Mouse (Mus musculus) liver, adult (tissue): ENCODE data around the gene Fto.

Source experiments
- GATA4 ChIP-seq: IDR thresholded peaks from 2 replicates; pipeline ENCODE4 v1.6.1; 2014; ENCODE audit warnings: mild to moderate bottlenecking, low read length; ENCODE audit not compliant: insufficient replicate concordance

Fto gene

DNA sequence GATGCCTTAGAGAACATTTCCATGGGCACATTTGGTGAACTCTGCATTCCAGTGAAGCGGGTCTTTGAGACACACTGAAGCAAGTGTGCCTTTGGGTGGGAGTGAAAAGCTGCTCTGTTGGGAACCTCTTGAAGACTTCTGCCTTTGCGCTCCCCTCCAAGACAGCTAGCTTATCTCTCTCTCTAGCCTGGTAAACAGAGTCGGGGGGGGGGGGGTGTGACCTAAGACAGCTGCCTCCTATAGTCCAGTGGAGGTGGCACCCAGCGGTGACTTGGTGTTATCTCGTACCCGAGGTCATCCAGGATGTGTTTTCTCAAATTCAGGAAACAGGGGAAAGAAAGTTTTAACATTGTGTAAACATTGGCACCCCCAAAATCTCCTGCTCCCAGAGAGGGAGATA, 204.8 kb downstream of the Fto start:
- TF ChIP-seq GATA4: no peak

DNA sequence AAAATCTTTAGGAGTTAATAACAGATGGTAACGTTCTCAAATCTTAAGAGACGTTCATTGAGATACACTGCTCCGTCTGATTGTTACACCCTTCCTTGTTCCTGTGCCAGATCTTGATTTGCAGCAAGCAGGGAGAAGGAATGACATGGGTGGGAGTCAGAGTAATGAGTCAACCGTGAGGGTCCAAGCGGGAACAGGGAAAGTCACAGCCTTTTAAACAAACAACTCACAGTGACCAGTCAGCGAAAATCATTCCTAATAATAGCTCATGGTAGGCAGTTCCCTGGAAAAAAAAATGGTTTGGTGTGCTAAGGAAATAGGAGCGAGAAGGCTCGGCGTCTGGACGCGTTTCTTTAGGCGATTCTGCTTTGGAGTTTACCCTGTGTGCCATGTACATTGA, 208.9 kb downstream of the Fto start:
- TF ChIP-seq GATA4: no peak

DNA sequence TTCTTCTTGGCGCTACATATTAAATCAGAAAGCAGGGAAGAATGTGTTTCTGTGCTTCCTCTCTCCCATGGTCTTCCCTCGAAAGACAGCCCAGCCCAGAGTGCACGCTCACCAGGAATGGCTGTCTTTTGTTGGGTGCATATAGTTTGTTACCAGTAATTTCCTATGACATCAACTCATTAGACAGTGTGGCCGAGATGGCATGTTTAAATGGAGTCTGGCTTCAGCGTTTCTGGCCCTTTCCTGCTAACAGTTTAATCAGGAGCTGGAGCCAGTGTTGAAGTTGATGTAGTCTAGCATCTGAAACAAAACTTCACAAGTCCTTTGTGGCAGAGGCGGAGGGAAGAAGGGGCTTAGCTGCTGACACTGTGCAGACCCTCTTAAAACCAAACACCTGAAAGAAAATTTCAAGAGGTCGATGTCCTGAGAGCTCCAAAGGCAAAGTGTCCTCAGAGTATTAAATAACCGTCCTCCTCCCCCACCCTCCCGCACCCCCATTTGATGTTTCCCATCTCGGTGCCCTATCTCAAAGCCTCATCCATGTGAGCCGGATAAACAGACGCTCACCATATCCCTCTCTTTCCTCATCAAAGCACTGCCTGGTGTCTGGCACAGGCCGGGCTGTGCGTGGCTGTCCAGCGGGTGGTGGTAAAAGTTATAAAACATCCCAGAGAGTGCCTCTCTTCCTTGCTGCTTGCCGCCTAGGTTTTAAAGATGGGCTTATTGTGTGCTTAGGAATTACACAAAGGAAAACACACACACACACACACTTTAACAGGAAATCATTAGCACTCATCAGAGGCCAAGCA, 210.9 kb downstream of the Fto start:
- TF ChIP-seq GATA4: no peak

DNA sequence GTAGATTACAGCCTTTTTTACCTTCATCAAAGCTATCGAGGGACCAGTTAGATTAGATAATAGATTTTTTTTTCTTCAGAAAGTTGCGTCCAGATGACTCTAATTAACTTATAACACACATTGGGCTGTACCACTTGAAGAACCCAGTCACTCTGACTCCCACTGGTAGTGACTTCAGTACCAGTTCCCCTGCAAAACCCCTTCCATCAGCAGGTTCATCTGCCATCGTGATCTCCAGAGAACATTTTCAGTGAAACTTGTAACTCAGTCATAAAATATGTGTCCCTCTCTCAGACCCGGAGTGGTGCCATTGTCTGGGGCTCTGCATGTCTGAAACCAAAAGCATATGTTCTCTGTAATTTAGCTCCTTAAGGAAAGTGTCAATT, 211.5 kb downstream of the Fto start:
- no peak for TF ChIP-seq GATA4

DNA sequence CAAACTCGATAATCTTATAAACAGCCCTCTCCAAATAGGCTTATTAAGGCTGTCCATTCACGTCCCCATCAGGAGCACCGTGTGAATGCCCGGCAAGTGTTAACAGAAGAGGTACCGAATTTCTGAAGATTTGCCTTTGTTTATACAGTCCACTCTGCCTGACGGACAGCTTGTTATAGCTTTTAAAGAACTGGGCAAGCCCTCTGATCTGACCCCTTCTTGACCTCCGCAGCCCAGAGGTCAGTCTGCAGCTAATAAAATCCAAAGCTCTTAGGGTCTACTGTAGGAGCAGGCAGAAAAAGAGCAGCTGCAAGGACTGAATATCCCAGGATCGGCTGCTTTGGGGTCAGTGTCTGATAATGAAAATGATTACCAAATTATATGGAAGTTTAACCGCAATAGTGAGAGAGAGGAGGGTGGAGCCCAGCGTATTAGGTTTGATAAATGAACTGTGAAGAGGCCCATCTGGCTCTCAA, 212.1 kb downstream of the Fto start:
- TF ChIP-seq GATA4: no peak

DNA sequence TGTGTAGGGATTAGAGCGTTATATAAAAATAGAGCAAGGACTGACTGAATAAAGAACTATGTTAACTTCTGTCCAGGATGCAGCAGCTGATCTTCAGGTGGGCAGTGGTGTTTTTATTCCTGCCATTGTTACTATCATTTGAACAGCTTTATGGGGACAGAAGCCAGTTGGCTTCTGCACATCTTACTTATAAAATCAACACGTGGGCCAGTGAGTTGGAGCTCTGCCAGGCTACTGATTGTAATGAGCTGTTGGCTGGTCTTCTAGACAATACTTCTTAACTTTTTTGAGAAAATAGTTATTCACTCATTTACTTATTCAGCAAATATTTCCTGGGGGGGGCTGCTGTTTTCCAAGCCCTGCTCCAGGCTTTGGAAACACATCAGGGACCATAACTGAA, 215.6 kb downstream of the Fto start:
- no peak for TF ChIP-seq GATA4

DNA sequence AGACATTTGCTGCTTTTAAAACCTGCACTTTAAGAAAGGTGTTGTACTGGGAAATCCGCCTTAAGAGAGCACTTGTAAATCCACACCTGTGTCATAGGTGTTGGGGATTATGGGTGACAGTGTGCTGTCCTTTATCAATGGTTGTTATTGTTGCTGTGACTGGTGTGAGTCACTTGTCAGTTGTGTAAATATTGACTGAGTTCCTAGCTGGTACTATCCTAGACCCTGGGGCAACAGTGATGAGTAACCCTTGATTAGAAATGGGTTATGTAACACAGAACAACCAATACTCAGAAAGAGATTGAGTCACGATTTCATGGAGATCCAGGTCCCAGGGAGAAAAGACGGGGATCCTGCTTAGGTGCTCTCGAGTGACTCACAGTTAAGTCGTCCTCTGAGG, 216.4 kb downstream of the Fto start:
- TF ChIP-seq GATA4: peak; percentile 50; the same call in 1 of the 2 replicates

DNA sequence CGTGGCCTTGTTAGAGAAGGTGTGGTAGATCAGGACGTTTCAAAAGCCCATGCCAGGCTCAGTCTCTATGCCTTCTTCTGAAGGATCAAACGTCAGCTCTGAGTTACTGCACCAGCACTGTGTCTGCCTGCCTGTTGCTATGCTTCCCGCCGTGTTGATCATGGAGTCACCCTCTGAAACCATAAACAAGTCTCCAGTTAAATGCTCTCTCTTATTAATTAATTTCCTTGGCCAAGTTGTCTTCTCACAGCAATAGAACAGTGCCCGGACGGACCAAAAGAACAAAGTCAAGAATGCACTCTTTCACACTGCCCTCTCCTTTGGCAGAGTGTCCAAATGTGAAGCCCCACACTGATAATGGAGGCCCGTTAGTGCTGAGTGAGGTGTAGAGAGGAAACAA, 217.3 kb downstream of the Fto start:
- no peak for TF ChIP-seq GATA4

DNA sequence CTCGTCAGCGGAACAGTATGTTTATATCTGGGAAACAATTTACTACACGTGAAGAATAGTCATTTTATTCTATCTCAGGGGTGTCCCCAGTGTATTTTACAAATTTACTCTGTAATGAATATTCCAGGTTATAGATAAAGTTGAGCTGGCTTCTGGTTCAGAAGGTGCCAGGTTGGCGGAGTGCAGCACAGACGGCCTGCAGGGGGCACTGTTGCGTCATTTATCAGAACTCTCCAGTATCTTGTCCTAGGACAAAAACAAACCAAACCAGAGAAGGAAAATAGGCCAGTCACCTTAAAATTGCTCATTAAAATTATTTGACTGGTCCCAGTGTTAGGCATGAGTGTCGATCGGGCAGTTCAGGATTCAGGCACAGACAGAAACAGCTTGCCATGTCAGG, 218.6 kb downstream of the Fto start:
- peak; percentile 29; the same call in 1 of the 2 replicates for TF ChIP-seq GATA4

DNA sequence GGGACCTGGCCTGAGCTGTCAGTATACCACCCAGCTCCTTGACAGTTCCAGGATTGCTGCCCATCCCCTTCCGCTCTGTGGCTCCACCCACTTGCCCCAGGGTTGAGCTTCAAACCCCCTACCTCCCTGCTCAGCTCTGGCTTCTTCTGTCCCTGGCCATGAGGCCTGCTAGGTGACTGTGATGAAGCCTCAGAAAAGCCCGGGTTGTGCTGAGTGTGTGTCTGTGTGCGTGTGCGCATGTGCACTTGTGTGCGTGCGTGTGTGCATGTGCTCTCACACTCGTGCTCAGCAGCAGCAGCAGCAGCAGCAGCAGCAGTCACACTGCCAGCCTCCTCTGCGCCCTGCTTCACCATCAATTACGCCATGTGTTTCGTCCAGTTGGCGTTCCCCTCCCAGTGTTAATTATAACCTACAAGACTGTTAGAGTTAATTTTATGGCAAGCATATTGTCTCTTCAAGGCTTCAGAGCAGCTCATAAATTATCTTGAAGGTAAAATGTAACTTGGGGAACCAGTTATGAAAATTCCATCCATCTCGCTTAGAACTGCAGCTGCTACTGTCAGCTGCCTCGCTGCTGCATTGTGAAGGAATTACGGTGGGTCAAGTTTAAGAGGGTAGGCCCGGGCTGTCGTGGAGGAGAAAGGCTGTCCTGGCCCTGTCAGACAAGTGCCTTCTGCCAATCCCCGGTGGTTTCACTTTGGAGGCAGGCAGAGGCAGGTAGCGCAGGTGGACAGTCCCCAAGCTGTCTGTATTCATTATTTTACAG, 219.5 kb downstream of the Fto start:
- no peak for TF ChIP-seq GATA4

DNA sequence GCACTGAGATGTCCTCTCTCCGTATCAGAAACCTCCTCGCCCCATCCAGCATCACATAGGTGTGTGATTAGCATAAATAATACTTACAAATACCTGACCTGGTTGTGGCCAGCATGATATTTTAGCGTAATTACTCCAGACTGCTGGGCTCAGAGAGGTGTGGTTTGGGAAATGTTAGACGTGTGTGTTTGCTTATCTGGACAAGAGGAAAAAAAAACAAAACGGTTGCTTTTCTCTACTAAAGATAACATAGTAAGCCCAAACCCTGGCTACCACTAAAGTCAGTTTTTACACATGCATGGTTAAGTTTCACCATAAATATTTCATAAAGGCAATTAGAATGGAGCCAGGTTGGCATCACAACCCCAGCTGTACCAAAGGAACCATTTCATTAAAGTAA, 221.4 kb downstream of the Fto start:
- no peak for TF ChIP-seq GATA4

DNA sequence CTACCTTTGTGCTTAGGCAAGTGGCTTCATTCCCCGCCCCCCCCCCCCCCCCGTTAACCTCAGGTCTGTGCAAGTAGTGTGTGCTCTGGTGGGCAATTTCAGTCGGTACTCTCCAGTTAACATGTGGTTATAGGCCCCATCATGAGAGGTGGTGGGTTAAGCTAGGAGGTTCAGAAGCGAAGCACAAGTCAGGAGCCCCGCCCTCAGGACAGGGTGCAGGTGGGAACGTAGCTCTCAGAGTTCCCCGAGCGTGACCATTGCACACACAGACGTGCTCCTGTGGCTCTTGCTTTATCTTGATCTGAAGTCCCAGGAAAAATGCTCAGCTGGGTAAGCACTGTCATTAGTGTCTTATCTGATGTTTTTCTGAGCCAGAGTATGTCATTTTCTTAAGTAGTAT, 224.8 kb downstream of the Fto start:
- no peak for TF ChIP-seq GATA4

DNA sequence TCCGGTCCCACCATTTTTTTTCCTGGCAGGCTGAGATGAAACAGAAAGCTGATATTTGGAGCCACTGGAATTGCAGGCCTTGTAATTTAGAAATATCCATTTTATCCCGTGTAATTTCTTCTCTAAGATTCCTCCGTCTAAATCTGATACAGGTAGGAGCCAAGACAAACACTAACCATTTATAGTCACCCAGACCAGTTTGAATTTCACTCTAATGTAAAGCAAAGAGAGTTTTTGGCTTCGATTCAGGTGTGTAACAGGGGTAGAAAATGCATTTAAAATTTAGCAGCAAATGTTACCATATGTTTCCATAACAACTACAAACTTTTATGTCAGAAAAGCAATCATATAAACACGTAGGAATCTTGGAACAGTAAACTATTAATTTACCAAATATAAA, 225.6 kb downstream of the Fto start:
- TF ChIP-seq GATA4: no peak

DNA sequence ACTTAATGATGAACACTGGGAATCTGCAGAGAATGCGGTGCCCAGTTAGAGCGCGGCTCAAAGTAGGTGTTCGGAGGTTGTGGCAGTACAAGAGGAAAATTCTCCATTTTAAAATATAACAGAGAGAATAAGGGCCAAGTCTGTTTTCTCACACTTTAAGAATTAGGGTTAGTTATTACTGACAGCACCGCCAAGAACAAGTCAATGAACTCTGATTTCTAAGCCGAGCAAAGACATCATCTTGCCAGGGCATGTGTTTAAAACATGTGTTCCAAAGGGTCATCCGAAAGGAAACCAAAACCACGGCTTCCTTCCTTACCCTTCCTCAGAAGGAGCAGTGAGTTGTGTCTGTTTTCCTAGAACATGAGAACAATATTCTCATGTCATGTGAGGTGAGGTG, 226.3 kb downstream of the Fto start:
- TF ChIP-seq GATA4: no peak

DNA sequence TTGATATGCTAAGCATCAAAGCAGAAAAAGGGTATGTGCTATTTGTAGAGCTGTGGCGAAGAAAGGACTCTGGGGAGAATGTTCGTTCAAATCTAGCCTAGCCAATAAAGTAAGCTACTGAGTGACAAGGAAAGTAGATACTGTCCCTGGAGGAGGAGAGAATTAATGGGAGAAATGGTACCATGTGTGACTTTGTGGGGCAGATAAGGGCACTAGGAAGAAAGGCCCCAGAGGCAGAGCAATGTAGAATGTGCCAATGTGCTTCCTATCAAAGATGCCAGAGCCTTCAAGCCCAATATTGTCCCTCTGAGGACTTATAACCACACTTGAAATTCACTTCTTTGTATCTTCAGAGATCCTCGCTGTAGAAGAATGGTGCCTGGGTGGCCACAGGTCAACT, 227.9 kb downstream of the Fto start:
- TF ChIP-seq GATA4: no peak

DNA sequence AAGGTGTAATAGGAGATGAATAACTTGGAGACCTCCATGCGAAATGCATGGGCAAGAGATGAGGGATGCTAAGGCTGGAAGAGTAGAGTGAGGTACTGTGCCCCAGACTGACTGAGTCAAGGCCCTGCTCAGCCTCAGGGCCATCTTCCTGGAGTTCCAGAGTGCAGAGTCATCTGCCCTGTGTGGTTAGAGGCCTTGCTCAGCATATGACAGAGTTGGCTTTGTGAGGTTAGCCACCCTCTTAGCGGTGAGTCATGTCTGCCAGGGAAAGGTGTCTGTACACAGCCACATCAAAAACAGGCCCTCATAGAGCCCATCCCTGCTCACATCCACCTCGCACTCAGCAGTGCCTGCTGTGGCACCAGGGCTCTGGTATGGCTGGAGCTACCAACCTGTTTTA, 232.2 kb downstream of the Fto start:
- no peak for TF ChIP-seq GATA4

DNA sequence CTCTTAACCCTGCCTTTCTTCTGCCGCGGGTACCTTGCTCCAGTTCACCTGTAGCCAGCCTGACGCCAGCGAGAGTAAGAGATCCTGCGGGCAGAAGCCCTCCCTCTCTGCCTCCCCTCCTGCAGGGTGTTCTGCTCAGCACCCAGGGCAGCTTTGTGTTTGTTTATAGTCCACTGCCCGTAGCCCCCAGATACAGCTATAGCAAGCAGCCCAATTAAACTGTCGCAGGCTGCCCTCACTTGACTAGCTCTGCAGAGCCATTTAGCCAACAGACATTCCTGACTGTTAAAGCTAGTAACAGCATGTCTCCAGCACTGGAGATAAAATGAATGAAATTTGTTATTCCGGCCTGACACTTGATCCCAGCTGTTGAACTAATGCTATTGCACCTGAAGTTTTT, 233.3 kb downstream of the Fto start:
- no peak for TF ChIP-seq GATA4

DNA sequence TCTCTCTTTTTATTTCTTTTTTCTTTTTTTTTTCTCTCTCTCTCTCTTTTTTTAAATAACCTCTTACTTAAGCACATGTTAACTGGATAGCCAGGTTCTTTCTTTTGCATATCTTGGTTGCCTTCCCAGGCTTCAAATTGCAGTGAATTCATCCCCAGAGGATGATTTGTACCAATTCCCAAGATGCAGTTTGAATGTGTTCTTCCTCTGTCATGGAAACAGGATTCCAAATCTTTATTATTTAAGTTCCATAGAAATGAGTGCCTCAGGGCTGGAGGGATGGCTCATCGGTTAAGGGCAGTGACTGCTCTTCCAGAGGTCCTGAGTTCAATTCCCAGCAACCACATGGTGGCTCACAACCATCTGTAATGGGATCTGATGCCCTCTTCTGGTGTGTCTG, 236.8 kb downstream of the Fto start:
- no peak for TF ChIP-seq GATA4
